Mouse (Mus musculus) activated CD4-positive, CD25-positive, alpha-beta regulatory T cell (primary cell): ENCODE data around the gene Pias3. TPM values are rescaled to one million over a fixed set of nuclear protein-coding genes. Genes with fewer than 3 reads are reported as not detected.

Experiments used
- polyA plus RNA-seq, 2 experiments: library from polyadenylated mRNA; unstranded; fragments of 100-300 nt; shearing (Covaris generic); gene quantifications; one replicate each; pipeline ENCODE4 v1.2.1; 2017

The Pias3 gene
- 10 to 100 TPM; 19.7 to 28.1 TPM for polyA plus RNA-seq

GRCm38 (mm10) chr3:96696198-96696765 lies at the start of gene Pias3:
Gene Pias3, plus strand, starts transcription at chr3:96696384.

GRCm38 (mm10) chr3:96669727-96670468 lies 26.3 kb upstream of the Pias3 start, which contains the start of gene Ankrd35:
Gene Ankrd35, plus strand, starts transcription at chr3:96670131.

GRCm38 (mm10) chr3:96707903-96708683 lies 11.9 kb downstream of the Pias3 start, which contains the start of gene Nudt17:
Gene Nudt17, minus strand, starts transcription at chr3:96708562.

GRCm38 (mm10) chr3:96727343-96727827 lies 31.2 kb downstream of the Pias3 start, which contains the start of the genes Polr3c and Rnf115:
Gene Polr3c, minus strand, starts transcription at chr3:96727628.
Gene Rnf115, plus strand, starts transcription at chr3:96727664.

Other genes with a start within 250 kb of the Pias3 start
- not detected for gene BC107364, start 244.1 kb upstream of the Pias3 start, polyA plus RNA-seq
- not detected for gene Hfe2, start 171.2 kb upstream of the Pias3 start, polyA plus RNA-seq
- 100 to 1,000 TPM; 566 to 913 TPM for gene Txnip, start 138.4 kb upstream of the Pias3 start, polyA plus RNA-seq
- under 1 TPM; 0.62 to 0.69 TPM for gene Gm16253, start 119.4 kb upstream of the Pias3 start, polyA plus RNA-seq
- 10 to 100 TPM; 15.0 to 21.6 TPM for gene Polr3gl, start 102.2 kb upstream of the Pias3 start, polyA plus RNA-seq
- not detected for gene Ankrd34a, start 99.7 kb upstream of the Pias3 start, polyA plus RNA-seq
- under 1 TPM; 0.06 to 0.18 TPM for gene Lix1l, start 95.2 kb upstream of the Pias3 start, polyA plus RNA-seq
- 100 to 1,000 TPM; 156 to 191 TPM for gene Rbm8a, start 66.5 kb upstream of the Pias3 start, polyA plus RNA-seq
- 10 to 100 TPM; 33.0 to 66.2 TPM for gene Pex11b, start 61.0 kb upstream of the Pias3 start, polyA plus RNA-seq
- under 1 TPM in 1 of 2 experiments, not detected in 1; 0.33 TPM for gene Gm42957, start 60.9 kb upstream of the Pias3 start, polyA plus RNA-seq
- under 1 TPM; 0.04 to 0.16 TPM for gene Itga10, start 50.8 kb upstream of the Pias3 start, polyA plus RNA-seq
- under 1 TPM in 1 of 2 experiments, not detected in 1; 0.64 TPM for gene Ankrd35, start 26.3 kb upstream of the Pias3 start, polyA plus RNA-seq
- gene Nudt17, start 12.2 kb downstream of the Pias3 start, polyA plus RNA-seq, result under 1 TPM; 0.55 to 0.71 TPM
- gene Polr3c, start 31.2 kb downstream of the Pias3 start, polyA plus RNA-seq, result 10 to 100 TPM; 73.7 to 80.2 TPM
- 100 to 1,000 TPM; 117 to 137 TPM for gene Rnf115, start 31.3 kb downstream of the Pias3 start, polyA plus RNA-seq
- not detected for gene Pdzk1, start 132.9 kb downstream of the Pias3 start, polyA plus RNA-seq
- gene Cd160, start 133.0 kb downstream of the Pias3 start, polyA plus RNA-seq, result 10 to 100 TPM in 1 of 2 experiments, 1 to 10 TPM in 1; 7.6 to 24.2 TPM
- under 1 TPM; 0.08 to 0.27 TPM for gene Gja5, start 208.3 kb downstream of the Pias3 start, polyA plus RNA-seq
- 10 to 100 TPM; 19.3 to 24.2 TPM for gene Gpr89, start 209.0 kb downstream of the Pias3 start, polyA plus RNA-seq
- not detected for gene Gja8, start 229.6 kb downstream of the Pias3 start, polyA plus RNA-seq